Mouse (Mus musculus): ENCODE measurements at regions not wholly inside any gene's neighbourhood (a gene's known extent, or its start where the extent isn't known, plus 50 kb on each side); places are given as distances from the start of the nearest gene placed in this dataset.

- Histone ChIP-seq H3K27me3 (ENCODE audit: control insufficient read depth, insufficient read depth, low read length) (no peaks in the 10 kb centered on the region), H3K27ac (no peak overlapping the region), H3K36me3 (replicated peaks; ENCODE audit: control insufficient read depth, insufficient read depth, low read depth) (no peaks in the 10 kb centered on the region), H3K9ac (replicated peaks) (no peak overlapping the region), H3K4me1 (replicated peaks; ENCODE audit: control insufficient read depth in 2 of 2, insufficient read depth in 2 of 2, low read length in 1 of 2) (no peaks in the 10 kb centered on the region), H3K9me3 (ENCODE audit: control insufficient read depth, low read length) (no peaks in the 10 kb centered on the region), H3K4me2 (ENCODE audit: low read depth) (no peak overlapping the region), H3K4me3 (ENCODE audit: insufficient read depth in 1 of 2, low read depth in 2 of 2, low read length in 2 of 2) (no peak overlapping the region)
- DNase-seq (ENCODE audit: low read depth in 3 of 3, low spot score in 3 of 3) (no peak), ATAC-seq (ENCODE audit: insufficient read depth) (no peak)
- WGBS (ENCODE audit: insufficient replicate concordance) = 66% methylated on average over 4 of the region's 4 CpGs
- TF ChIP-seq EP300 (IDR thresholded peaks at IDR 0.05; ENCODE audit: low read depth) (no peak), CTCF (IDR thresholded peaks at IDR 0.05; ENCODE audit: low read depth) (no peak)
Measured at GRCm38 (mm10) chr11:111582980-111583379, 517.0 kb downstream of the Kcnj2 start.

GRCm38 (mm10) chr11:111583606-111584005 is 517.6 kb downstream of the Kcnj2 start:
- WGBS (ENCODE audit: insufficient replicate concordance) = 69% methylated on average over 13 of the region's 13 CpGs
- Histone ChIP-seq H3K9me3 (ENCODE audit: control insufficient read depth, low read length) (no peaks in the 10 kb centered on the region), H3K9ac (replicated peaks) (no peak overlapping the region), H3K36me3 (replicated peaks; ENCODE audit: control insufficient read depth, insufficient read depth, low read depth) (no peaks in the 10 kb centered on the region), H3K27ac (no peak overlapping the region), H3K27me3 (ENCODE audit: control insufficient read depth, insufficient read depth, low read length) (no peaks in the 10 kb centered on the region), H3K4me2 (ENCODE audit: low read depth) (no peak overlapping the region), H3K4me1 (replicated peaks; ENCODE audit: control insufficient read depth in 2 of 2, insufficient read depth in 2 of 2, low read length in 1 of 2) (no peaks in the 10 kb centered on the region), H3K4me3 (ENCODE audit: insufficient read depth in 1 of 2, low read depth in 2 of 2, low read length in 2 of 2) (no peak overlapping the region)
- no peak for DNase-seq (ENCODE audit: low read depth in 3 of 3, low spot score in 3 of 3)
- no peak for ATAC-seq (ENCODE audit: insufficient read depth)
- TF ChIP-seq EP300 (IDR thresholded peaks at IDR 0.05; ENCODE audit: low read depth) (no peak), CTCF (IDR thresholded peaks at IDR 0.05; ENCODE audit: low read depth) (no peak)

- H3K9ac ChIP-seq (replicated peaks) = no peak overlapping the region
- no peak overlapping the region for H3K27ac ChIP-seq
- H3K4me3 ChIP-seq (ENCODE audit: insufficient read depth in 1 of 2, low read depth in 2 of 2, low read length in 2 of 2) = no peak overlapping the region
- H3K27me3 ChIP-seq (ENCODE audit: control insufficient read depth, insufficient read depth, low read length) = no peaks in the 10 kb centered on the region
- DNase-seq (ENCODE audit: low read depth in 3 of 3, low spot score in 3 of 3) (no peak), ATAC-seq (ENCODE audit: insufficient read depth) (no peak)
- no peaks in the 10 kb centered on the region for H3K36me3 ChIP-seq (replicated peaks; ENCODE audit: control insufficient read depth, insufficient read depth, low read depth)
- TF ChIP-seq EP300 (IDR thresholded peaks at IDR 0.05; ENCODE audit: low read depth) = no peak
- H3K4me2 ChIP-seq (ENCODE audit: low read depth) = no peak overlapping the region
- H3K4me1 ChIP-seq (replicated peaks; ENCODE audit: control insufficient read depth in 2 of 2, insufficient read depth in 2 of 2, low read length in 1 of 2) = no peaks in the 10 kb centered on the region
- H3K9me3 ChIP-seq (ENCODE audit: control insufficient read depth, low read length) = no peaks in the 10 kb centered on the region
Measured at GRCm38 (mm10) chr11:111599456-111599855, 533.5 kb downstream of the Kcnj2 start.

DNA sequence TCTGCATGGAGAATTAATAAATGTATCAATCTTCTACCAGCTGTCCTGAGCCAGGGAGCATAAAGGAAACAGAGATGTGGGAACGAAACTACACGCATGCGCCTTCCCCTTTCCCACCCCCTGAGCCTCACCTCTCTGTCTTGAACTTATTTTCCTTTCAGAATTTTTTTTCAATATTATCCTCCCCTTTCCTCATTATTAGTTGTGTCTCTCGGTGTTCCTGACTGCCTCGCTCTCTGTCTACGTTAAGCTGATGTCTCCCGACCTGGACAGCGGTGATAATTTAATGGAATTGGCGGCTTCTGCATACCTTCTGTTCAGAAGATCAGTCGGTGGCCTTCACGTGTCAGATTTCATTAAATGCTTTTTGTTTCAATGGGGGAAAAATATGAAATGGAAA is 539.2 kb downstream of the Kcnj2 start:
- H3K27ac ChIP-seq = no peak overlapping the region
- no peaks in the 10 kb centered on the region for H3K27me3 ChIP-seq (ENCODE audit: control insufficient read depth, insufficient read depth, low read length)
- ATAC-seq (ENCODE audit: insufficient read depth) = no peak
- WGBS (ENCODE audit: insufficient replicate concordance) = 69% methylated on average over 11 of the region's 11 CpGs
- DNase-seq (ENCODE audit: low read depth in 3 of 3, low spot score in 3 of 3) = no peak
- H3K4me2 ChIP-seq (ENCODE audit: low read depth) = no peak overlapping the region
- H3K4me3 ChIP-seq (ENCODE audit: insufficient read depth in 1 of 2, low read depth in 2 of 2, low read length in 2 of 2) = no peak overlapping the region
- TF ChIP-seq EP300 (IDR thresholded peaks at IDR 0.05; ENCODE audit: low read depth) = no peak
- TF ChIP-seq CTCF (IDR thresholded peaks at IDR 0.05; ENCODE audit: low read depth) = no peak
- no peaks in the 10 kb centered on the region for H3K4me1 ChIP-seq (replicated peaks; ENCODE audit: control insufficient read depth in 2 of 2, insufficient read depth in 2 of 2, low read length in 1 of 2)
- H3K36me3 ChIP-seq (replicated peaks; ENCODE audit: control insufficient read depth, insufficient read depth, low read depth) = no peaks in the 10 kb centered on the region
- H3K9ac ChIP-seq (replicated peaks) = no peak overlapping the region
- no peaks in the 10 kb centered on the region for H3K9me3 ChIP-seq (ENCODE audit: control insufficient read depth, low read length)

DNA sequence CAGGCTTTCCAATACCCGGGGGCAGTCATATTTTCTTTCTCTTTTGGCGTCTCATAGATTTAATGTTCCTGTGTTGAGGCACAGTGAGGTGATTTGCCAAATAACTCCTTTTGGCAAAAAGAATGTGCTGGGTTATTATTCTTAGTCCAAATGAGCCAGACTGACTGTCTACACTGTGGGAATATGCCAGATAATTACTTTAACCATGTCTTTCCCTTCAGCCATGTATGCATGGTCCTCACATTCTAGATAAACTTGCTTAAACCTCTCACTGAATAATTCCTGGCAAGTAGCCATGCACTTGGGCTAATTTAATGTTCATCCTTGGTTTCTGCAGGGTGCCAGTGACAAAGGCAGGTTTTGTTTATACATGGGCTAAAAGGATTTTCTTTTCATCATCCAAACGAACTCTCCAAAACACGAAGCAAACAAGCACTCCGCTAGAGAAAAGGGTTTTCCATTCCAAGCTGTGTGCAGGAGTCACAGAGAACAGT is 544.6 kb downstream of the Kcnj2 start:
- Histone ChIP-seq H3K4me2 (ENCODE audit: low read depth) (no peak overlapping the region), H3K27ac (no peak overlapping the region), H3K27me3 (ENCODE audit: control insufficient read depth, insufficient read depth, low read length) (no peaks in the 10 kb centered on the region), H3K9ac (replicated peaks) (no peak overlapping the region), H3K4me3 (ENCODE audit: insufficient read depth in 1 of 2, low read depth in 2 of 2, low read length in 2 of 2) (no peak overlapping the region), H3K9me3 (ENCODE audit: control insufficient read depth, low read length) (no peaks in the 10 kb centered on the region), H3K4me1 (replicated peaks; ENCODE audit: control insufficient read depth in 2 of 2, insufficient read depth in 2 of 2, low read length in 1 of 2) (no peaks in the 10 kb centered on the region), H3K36me3 (replicated peaks; ENCODE audit: control insufficient read depth, insufficient read depth, low read depth) (no peaks in the 10 kb centered on the region)
- no peak for TF ChIP-seq CTCF (IDR thresholded peaks at IDR 0.05; ENCODE audit: low read depth)
- TF ChIP-seq EP300 (IDR thresholded peaks at IDR 0.05; ENCODE audit: low read depth) = no peak
- ATAC-seq (ENCODE audit: insufficient read depth) (no peak), DNase-seq (ENCODE audit: low read depth in 3 of 3, low spot score in 3 of 3) (no peak)
- 64% methylated on average over 5 of the region's 5 CpGs for WGBS (ENCODE audit: insufficient replicate concordance)

Measured in liver, embryonic 14.5 days (tissue).